Mouse (Mus musculus) liver, adult (tissue): ENCODE results near the gene Lpcat3.

Source experiments
- GATA4 ChIP-seq: IDR thresholded peaks from 2 replicates; pipeline ENCODE4 v1.6.1; 2014; ENCODE audit warnings: mild to moderate bottlenecking, low read length; ENCODE audit not compliant: insufficient replicate concordance

The Lpcat3 gene

GRCm38 (mm10) chr6:124670281-124670900 lies 7.6 kb downstream of the Lpcat3 start:
- no peak for TF ChIP-seq GATA4

- TF ChIP-seq GATA4, result no peak
These were observed 9.3 kb downstream of the Lpcat3 start for GRCm38 (mm10) chr6:124672100-124672499.

GRCm38 (mm10) chr6:124673619-124674018 lies 10.8 kb downstream of the Lpcat3 start:
- TF ChIP-seq GATA4, result no peak

- no peak for TF ChIP-seq GATA4
These were observed 11.8 kb downstream of the Lpcat3 start for GRCm38 (mm10) chr6:124674591-124674990.

GRCm38 (mm10) chr6:124676171-124676570 lies 13.3 kb downstream of the Lpcat3 start:
- TF ChIP-seq GATA4, result no peak

GRCm38 (mm10) chr6:124678769-124679168 lies 15.9 kb downstream of the Lpcat3 start:
- TF ChIP-seq GATA4, result peak; percentile 89

- TF ChIP-seq GATA4, result no peak
These were observed 16.7 kb downstream of the Lpcat3 start for GRCm38 (mm10) chr6:124679486-124679885.

- no peak for TF ChIP-seq GATA4
These were observed 21.0 kb downstream of the Lpcat3 start for GRCm38 (mm10) chr6:124683591-124684417.

GRCm38 (mm10) chr6:124685606-124686386 lies 23.0 kb downstream of the Lpcat3 start:
- TF ChIP-seq GATA4, result no peak

GRCm38 (mm10) chr6:124688151-124688758 lies 25.4 kb downstream of the Lpcat3 start:
- TF ChIP-seq GATA4, result no peak

GRCm38 (mm10) chr6:124689011-124689410 lies 26.2 kb downstream of the Lpcat3 start:
- no peak for TF ChIP-seq GATA4

GRCm38 (mm10) chr6:124690517-124690916 lies 27.7 kb downstream of the Lpcat3 start:
- no peak for TF ChIP-seq GATA4

- no peak for TF ChIP-seq GATA4
These were observed 30.6 kb downstream of the Lpcat3 start for GRCm38 (mm10) chr6:124693243-124693981.

- no peak for TF ChIP-seq GATA4
These were observed 31.5 kb downstream of the Lpcat3 start for GRCm38 (mm10) chr6:124694166-124694955.

- no peak for TF ChIP-seq GATA4
These were observed 33.8 kb downstream of the Lpcat3 start for GRCm38 (mm10) chr6:124696441-124697150.
